Mouse (Mus musculus) forebrain, embryonic 14.5 days (tissue): ENCODE results near the gene Als2cr12. TPM values are rescaled to one million over a fixed set of nuclear protein-coding genes. Genes with fewer than 3 reads are reported as not detected.
A peak's percentile ranks its signal among the peaks of the same experiment; 100 is the strongest.
"Not testable (repeated sequence)": the region's sequence is repeated elsewhere in the genome, so short reads cannot be mapped to it uniquely, and the experiment has no call there.

ENCODE experiments used
- ATAC-seq: fragments of 200-750 bp; cut with Nextera tagmentation; 2 replicates; pipeline ENCODE4 v1.8.0; 2017; ENCODE audit warnings: mild to moderate bottlenecking, moderate library complexity
- DNase-seq: peaks from one replicate; pipeline ENCODE4 v3.0.0-alpha.2; 2015; ENCODE audit warnings: low spot score
- H3K27ac ChIP-seq: fragments of 300-500 bp; sonication (generic); 2 replicates; pipeline ENCODE4 v1.5.1; 2014; ENCODE audit warnings: low read depth, mild to moderate bottlenecking, control low read depth, low read length, moderate library complexity
- H3K27me3 ChIP-seq: fragments of 300-500 bp; sonication (generic); replicated peaks from 2 replicates; pipeline ENCODE4 v1.6.1; 2014; ENCODE audit warnings: low read length, control low read depth, mixed read lengths; ENCODE audit not compliant: control insufficient read depth, insufficient read depth
- H3K36me3 ChIP-seq: fragments of 300-500 bp; sonication (generic); 2 replicates; pipeline ENCODE4 v1.6.1; 2014; ENCODE audit warnings: low read length, control low read depth; ENCODE audit not compliant: control insufficient read depth, insufficient read depth
- H3K4me1 ChIP-seq: fragments of 300-500 bp; sonication (generic); 2 replicates; pipeline ENCODE4 v1.6.1; 2014; ENCODE audit warnings: antibody characterized with exemption, low read length, control low read depth; ENCODE audit not compliant: control insufficient read depth, insufficient read depth
- H3K4me2 ChIP-seq: fragments of 300-500 bp; sonication (generic); 2 replicates; pipeline ENCODE4 v1.6.1; 2014; ENCODE audit warnings: mild to moderate bottlenecking, control low read depth, low read length
- H3K4me3 ChIP-seq: fragments of 300-500 bp; sonication (generic); 2 replicates; pipeline ENCODE4 v1.5.1; 2014; ENCODE audit warnings: low read depth, low read length, control low read depth
- H3K9ac ChIP-seq: fragments of 300-500 bp; sonication (generic); 2 replicates; pipeline ENCODE4 v1.6.1; 2014; ENCODE audit warnings: mild to moderate bottlenecking, low read length, control low read depth, moderate library complexity
- H3K9me3 ChIP-seq: fragments of 300-500 bp; sonication (generic); replicated peaks from 2 replicates; pipeline ENCODE4 v1.6.1; 2016; ENCODE audit warnings: low read length, control low read depth, mixed read lengths; ENCODE audit not compliant: control insufficient read depth
- WGBS: fragments of 180-500 bp; shearing (Covaris S2); extraction: QIAGEN DNeasy Blood & Tissue Kit; methylation state at CpG from one replicate; pipeline ENCODE4 v1.1.7; 2014; 5-methylcytosine and 5-hydroxymethylcytosine counted together
- polyA plus RNA-seq: library from polyadenylated mRNA; unstranded; fragments of >200 nt; fragmentation: Nextera tagmentation; extraction: Ambion mirVana; gene quantifications from 2 replicates; pipeline ENCODE4 v1.2.1, GENCODE M21; 2014

Als2cr12 gene
- polyA plus RNA-seq, 1 experiment from 2014 or later: not detected

GRCm38 (mm10) chr1:58651571-58652456 is 44.0 kb downstream of the Als2cr12 start:
- not testable (repeated sequence) for H3K9me3 ChIP-seq, H3K4me1 ChIP-seq, H3K27ac ChIP-seq, H3K36me3 ChIP-seq, H3K27me3 ChIP-seq, DNase-seq, ATAC-seq
- H3K9ac ChIP-seq: peak overlapping the region; percentile 63; the same call in 1 of the 2 replicates
- WGBS: 85% methylated on average over 17 of the region's 17 CpGs
- peak overlapping the region; percentile 55 for H3K4me2 ChIP-seq
- peak overlapping the region; percentile 39 for H3K4me3 ChIP-seq

GRCm38 (mm10) chr1:58628847-58629246 is 66.9 kb downstream of the Als2cr12 start:
- not testable (repeated sequence) for H3K9ac ChIP-seq, H3K27ac ChIP-seq, H3K36me3 ChIP-seq, H3K4me2 ChIP-seq, DNase-seq, H3K27me3 ChIP-seq, H3K4me1 ChIP-seq, H3K9me3 ChIP-seq, H3K4me3 ChIP-seq, ATAC-seq
- WGBS: 63% methylated on average over 1 of the region's 2 CpGs

- WGBS: 67% methylated on average over 7 of the region's 7 CpGs
- ATAC-seq (no peak), DNase-seq (peak; percentile 16)
- H3K4me1 ChIP-seq: no peaks in the 10 kb centered on the region
- no peak overlapping the region for H3K27ac ChIP-seq
- peaks cover 3% of the 10 kb centered on the region; the same call in 1 of the 2 replicates for H3K27me3 ChIP-seq
- H3K9me3 ChIP-seq: no peaks in the 10 kb centered on the region
- H3K36me3 ChIP-seq: no peaks in the 10 kb centered on the region
- H3K9ac ChIP-seq: no peak overlapping the region
- H3K4me3 ChIP-seq: no peak overlapping the region
- no peak overlapping the region for H3K4me2 ChIP-seq
Observed at GRCm38 (mm10) chr1:58621996-58622748, 73.6 kb downstream of the Als2cr12 start.

GRCm38 (mm10) chr1:58621251-58621650 is 74.5 kb downstream of the Als2cr12 start:
- no peak for ATAC-seq
- no peaks in the 10 kb centered on the region for H3K4me1 ChIP-seq
- H3K4me2 ChIP-seq: no peak overlapping the region
- no peak overlapping the region for H3K27ac ChIP-seq
- peaks cover 3% of the 10 kb centered on the region; the same call in 1 of the 2 replicates for H3K27me3 ChIP-seq
- H3K4me3 ChIP-seq: no peak overlapping the region
- 89% methylated on average over 3 of the region's 3 CpGs for WGBS
- no peaks in the 10 kb centered on the region for H3K36me3 ChIP-seq
- H3K9ac ChIP-seq: no peak overlapping the region
- no peaks in the 10 kb centered on the region for H3K9me3 ChIP-seq
- DNase-seq: no peak

- H3K27me3 ChIP-seq: no peaks in the 10 kb centered on the region
- no peaks in the 10 kb centered on the region for H3K9me3 ChIP-seq
- H3K36me3 ChIP-seq: no peaks in the 10 kb centered on the region
- no peaks in the 10 kb centered on the region for H3K4me1 ChIP-seq
- DNase-seq (no peak), ATAC-seq (no peak)
- no peak overlapping the region for H3K4me2 ChIP-seq
- 86% methylated on average over 2 of the region's 2 CpGs for WGBS
- no peak overlapping the region for H3K4me3 ChIP-seq
- H3K9ac ChIP-seq: no peak overlapping the region
- no peak overlapping the region for H3K27ac ChIP-seq
Observed at GRCm38 (mm10) chr1:58618766-58619165, 77.0 kb downstream of the Als2cr12 start.

GRCm38 (mm10) chr1:58617978-58618668 is 77.7 kb downstream of the Als2cr12 start:
- Histone ChIP-seq H3K9me3 (no peaks in the 10 kb centered on the region), H3K36me3 (no peaks in the 10 kb centered on the region), H3K27me3 (no peaks in the 10 kb centered on the region), H3K27ac (no peak overlapping the region), H3K9ac (no peak overlapping the region), H3K4me2 (no peak overlapping the region), H3K4me1 (no peaks in the 10 kb centered on the region), H3K4me3 (no peak overlapping the region)
- no peak for ATAC-seq
- 72% methylated on average over 6 of the region's 6 CpGs for WGBS
- no peak for DNase-seq

GRCm38 (mm10) chr1:58617076-58617475 is 78.7 kb downstream of the Als2cr12 start:
- Histone ChIP-seq H3K27me3 (no peaks in the 10 kb centered on the region), H3K9me3 (no peaks in the 10 kb centered on the region), H3K4me3 (no peak overlapping the region), H3K27ac (no peak overlapping the region), H3K9ac (no peak overlapping the region), H3K36me3 (no peaks in the 10 kb centered on the region), H3K4me2 (no peak overlapping the region), H3K4me1 (no peaks in the 10 kb centered on the region)
- ATAC-seq (no peak), DNase-seq (peak; percentile 27)
- WGBS: 58% methylated on average over 5 of the region's 5 CpGs

- Histone ChIP-seq H3K9me3 (no peaks in the 10 kb centered on the region), H3K27ac (no peak overlapping the region), H3K4me2 (no peak overlapping the region), H3K4me1 (no peaks in the 10 kb centered on the region), H3K27me3 (no peaks in the 10 kb centered on the region), H3K4me3 (no peak overlapping the region), H3K36me3 (no peaks in the 10 kb centered on the region), H3K9ac (no peak overlapping the region)
- 72% methylated on average over 3 of the region's 3 CpGs for WGBS
- ATAC-seq (no peak), DNase-seq (no peak)
Observed at GRCm38 (mm10) chr1:58616176-58616575, 79.6 kb downstream of the Als2cr12 start.
